Mouse (Mus musculus): ENCODE data around the gene Ltbp1.

GRCm38 (mm10) chr17:75406405-75406804 lies 401.0 kb downstream of the Ltbp1 start:
- TF ChIP-seq CTCF (conservative IDR thresholded peaks at IDR 0.05; ENCODE audit: low read length) (no peak), NANOG (IDR thresholded peaks at IDR 0.05; ENCODE audit: borderline replicate concordance, low read length) (no peak)

All from E14TG2a.4 (cell line).